Mouse (Mus musculus) heart, embryonic 10.5 days (tissue): ENCODE data around the gene Il17ra. TPM values are rescaled to one million over a fixed set of nuclear protein-coding genes. Genes with fewer than 3 reads are reported as not detected.

Source experiments
- DNase-seq: peaks from one replicate; pipeline ENCODE4 v3.0.0-alpha.2; 2017; ENCODE audit warnings: low spot score
- H3K27ac ChIP-seq: fragments of 300-500 bp; sonication (generic); 2 replicates; pipeline ENCODE4 v1.5.1; 2016; ENCODE audit warnings: mild to moderate bottlenecking
- H3K27me3 ChIP-seq: fragments of 300-500 bp; sonication (generic); 2 replicates; pipeline ENCODE4 v1.6.1; 2016; ENCODE audit warnings: mild to moderate bottlenecking; ENCODE audit not compliant: poor library complexity, insufficient read depth, severe bottlenecking
- H3K36me3 ChIP-seq: fragments of 300-500 bp; sonication (generic); 2 replicates; pipeline ENCODE4 v1.6.1; 2016; ENCODE audit warnings: mild to moderate bottlenecking, moderate library complexity
- H3K4me1 ChIP-seq: fragments of 300-500 bp; sonication (generic); 2 replicates; pipeline ENCODE4 v1.6.1; 2016; ENCODE audit warnings: mild to moderate bottlenecking
- H3K4me3 ChIP-seq: fragments of 300-500 bp; sonication (generic); 2 replicates; pipeline ENCODE4 v1.5.1; 2016; ENCODE audit warnings: mild to moderate bottlenecking, moderate library complexity
- H3K9me3 ChIP-seq: fragments of 300-500 bp; sonication (generic); 2 replicates; pipeline ENCODE4 v1.6.1; 2016; ENCODE audit warnings: mild to moderate bottlenecking, moderate library complexity
- WGBS: fragments of 180-500 bp; shearing (Covaris S2); methylation state at CpG from one replicate; pipeline ENCODE4 v1.1.7; 2016; 5-methylcytosine and 5-hydroxymethylcytosine counted together
- polyA plus RNA-seq: library from polyadenylated mRNA; unstranded; fragments of >200 nt; fragmentation: Nextera tagmentation; extraction: Ambion mirVana; gene quantifications from 2 replicates; pipeline ENCODE4 v1.2.1, GENCODE M21; 2016

Gene Il17ra
- polyA plus RNA-seq, 1 experiment from 2014 or later: 4.6 TPM

DNA sequence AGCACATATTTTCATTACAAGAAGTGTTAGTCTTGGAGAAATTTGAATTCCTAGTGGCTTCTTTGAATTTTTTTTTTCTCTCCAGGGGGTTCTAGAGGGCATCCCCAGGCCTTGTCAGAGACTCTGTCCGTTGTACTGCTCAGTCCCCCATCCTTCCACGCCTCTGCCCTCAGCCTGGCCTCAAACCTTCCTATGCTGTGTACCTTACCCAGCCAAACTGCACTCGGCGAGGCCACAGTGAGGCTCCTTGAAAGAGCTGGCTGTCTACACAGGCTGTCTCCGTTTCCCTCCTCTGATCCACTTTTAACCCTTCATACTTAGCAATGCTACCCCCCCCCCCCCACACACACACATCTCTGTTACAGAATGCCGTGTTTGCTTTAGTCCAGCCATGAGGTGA lies 796 bp upstream of the Il17ra start:
- H3K27me3 ChIP-seq: peaks cover 58% of the 10 kb centered on the region
- H3K27ac ChIP-seq: no peak overlapping the region
- WGBS: 50% methylated on average over 6 of the region's 6 CpGs
- H3K36me3 ChIP-seq: no peaks in the 10 kb centered on the region
- H3K4me1 ChIP-seq: peaks cover 16% of the 10 kb centered on the region
- H3K9me3 ChIP-seq: no peaks in the 10 kb centered on the region
- DNase-seq: no peak
- H3K4me3 ChIP-seq: no peak overlapping the region

DNA sequence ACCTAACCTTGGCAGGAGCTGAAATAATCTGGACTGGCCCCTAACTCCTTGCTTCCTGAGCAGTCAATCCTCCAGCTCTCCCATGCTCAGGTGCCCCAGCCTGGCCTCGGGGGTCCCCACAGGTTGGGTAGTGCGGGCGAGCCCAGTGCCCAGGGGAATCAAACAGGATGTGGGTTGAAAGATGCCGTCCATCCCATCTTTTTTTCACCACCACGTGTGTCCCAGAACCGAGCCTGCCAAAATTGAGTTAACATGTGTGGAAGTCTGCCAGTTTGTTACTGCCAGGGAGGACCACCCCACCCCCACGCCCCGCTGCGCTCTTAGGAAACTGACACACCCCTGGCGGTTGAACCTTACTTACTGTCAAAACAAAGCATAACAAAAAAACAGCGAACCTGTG lies 837 bp downstream of the Il17ra start:
- peak overlapping the region; percentile 82; the same call in 1 of the 2 replicates for H3K27ac ChIP-seq
- DNase-seq: no peak
- H3K4me1 ChIP-seq: peaks cover 16% of the 10 kb centered on the region
- peak overlapping the region; percentile 76 for H3K4me3 ChIP-seq
- no peaks in the 10 kb centered on the region for H3K36me3 ChIP-seq
- H3K9me3 ChIP-seq: no peaks in the 10 kb centered on the region
- H3K27me3 ChIP-seq: peaks cover 54% of the 10 kb centered on the region
- 5% methylated on average over 11 of the region's 11 CpGs for WGBS

DNA sequence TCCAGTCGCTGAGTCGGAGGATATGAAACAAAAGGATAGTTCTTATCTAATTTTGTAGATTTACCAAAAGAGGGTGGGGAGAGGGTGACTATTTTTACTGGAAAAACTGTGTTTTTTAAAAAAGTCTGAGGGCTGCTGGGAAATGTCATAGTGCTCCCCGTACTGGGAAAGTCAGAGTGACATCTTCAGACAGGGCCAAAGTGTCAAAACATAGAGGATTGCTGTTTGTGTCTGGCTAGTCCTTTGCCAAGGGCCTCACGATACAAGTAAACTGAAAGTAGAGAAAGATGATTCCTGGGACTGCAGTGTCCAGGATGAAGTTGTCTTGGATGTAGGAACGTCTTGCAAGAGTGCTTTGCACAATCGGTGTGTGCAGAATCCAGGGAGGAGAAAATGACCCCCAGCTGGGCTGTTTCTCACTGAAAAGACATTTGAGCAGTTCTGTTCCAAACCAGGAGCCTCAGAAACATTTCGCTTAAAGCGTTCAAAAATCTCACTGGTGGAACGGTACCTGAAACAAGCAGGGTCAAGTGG lies 1.4 kb downstream of the Il17ra start:
- Histone ChIP-seq H3K4me1 (peaks cover 17% of the 10 kb centered on the region), H3K9me3 (no peaks in the 10 kb centered on the region), H3K27ac (no peak overlapping the region), H3K27me3 (peaks cover 52% of the 10 kb centered on the region), H3K36me3 (no peaks in the 10 kb centered on the region), H3K4me3 (peak overlapping the region; percentile 76)
- 54% methylated on average over 9 of the region's 9 CpGs for WGBS
- no peak for DNase-seq

DNA sequence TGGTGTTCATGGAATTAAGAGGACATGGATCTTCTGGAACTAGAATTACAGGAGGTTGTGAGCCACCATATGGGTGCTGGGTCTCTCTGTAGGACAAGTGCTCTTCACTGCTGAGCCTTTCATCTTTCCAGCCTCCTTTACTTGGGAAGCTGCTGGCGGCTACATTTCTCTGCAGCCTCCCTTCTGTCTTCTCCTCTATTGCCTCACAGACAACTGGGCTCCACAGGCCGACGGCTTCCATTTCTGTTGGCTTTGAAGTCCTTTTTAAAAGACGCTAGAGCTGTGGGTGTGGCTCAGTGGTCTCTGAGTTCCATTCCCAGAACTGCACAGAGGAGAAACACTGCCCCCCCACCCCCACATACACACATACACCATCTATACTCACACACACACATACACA lies 2.3 kb downstream of the Il17ra start:
- Histone ChIP-seq H3K9me3 (no peaks in the 10 kb centered on the region), H3K27ac (no peak overlapping the region), H3K36me3 (no peaks in the 10 kb centered on the region), H3K4me1 (peaks cover 26% of the 10 kb centered on the region), H3K27me3 (peaks cover 50% of the 10 kb centered on the region), H3K4me3 (no peak overlapping the region)
- no peak for DNase-seq
- WGBS: 60% methylated on average over 4 of the region's 4 CpGs

DNA sequence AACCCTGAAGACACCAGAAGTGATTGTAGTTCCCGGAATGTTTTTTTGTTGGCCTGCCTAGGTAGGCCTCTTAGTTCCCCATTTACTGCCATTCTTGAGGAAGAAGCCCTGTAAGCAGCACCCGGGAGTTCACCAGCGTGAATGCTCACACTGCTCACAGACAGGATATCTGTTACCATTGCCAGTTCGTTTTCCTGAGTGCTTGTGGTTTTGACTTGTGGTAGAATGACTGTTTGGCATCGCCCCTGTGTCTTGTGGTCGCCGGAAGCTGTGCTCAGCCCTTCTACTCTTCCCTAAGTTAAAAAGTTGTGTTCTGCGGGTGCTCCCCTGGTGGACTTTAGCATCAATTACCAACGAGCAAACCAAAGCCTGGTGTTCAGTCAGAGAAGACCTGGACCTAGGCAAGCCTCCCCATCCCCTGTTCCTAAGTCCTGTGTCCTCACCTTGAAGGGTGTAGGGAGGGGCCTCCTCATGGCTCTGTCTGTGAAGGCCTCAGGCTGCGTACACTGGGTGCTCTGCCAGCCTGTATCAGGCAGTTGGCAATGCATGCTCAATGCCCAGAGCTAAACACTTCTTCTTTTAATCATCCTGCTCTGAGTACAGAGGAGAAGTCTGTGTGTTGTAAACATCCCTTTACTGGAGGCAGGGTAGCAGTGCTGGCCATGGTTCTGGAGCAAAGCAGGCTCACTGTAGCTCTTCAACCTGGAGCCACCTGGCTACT lies 3.7 kb downstream of the Il17ra start:
- H3K9me3 ChIP-seq: no peaks in the 10 kb centered on the region
- 77% methylated on average over 10 of the region's 10 CpGs for WGBS
- peaks cover 37% of the 10 kb centered on the region for H3K27me3 ChIP-seq
- H3K36me3 ChIP-seq: no peaks in the 10 kb centered on the region
- H3K4me3 ChIP-seq: no peak overlapping the region
- DNase-seq: no peak
- H3K27ac ChIP-seq: no peak overlapping the region
- peaks cover 33% of the 10 kb centered on the region for H3K4me1 ChIP-seq

DNA sequence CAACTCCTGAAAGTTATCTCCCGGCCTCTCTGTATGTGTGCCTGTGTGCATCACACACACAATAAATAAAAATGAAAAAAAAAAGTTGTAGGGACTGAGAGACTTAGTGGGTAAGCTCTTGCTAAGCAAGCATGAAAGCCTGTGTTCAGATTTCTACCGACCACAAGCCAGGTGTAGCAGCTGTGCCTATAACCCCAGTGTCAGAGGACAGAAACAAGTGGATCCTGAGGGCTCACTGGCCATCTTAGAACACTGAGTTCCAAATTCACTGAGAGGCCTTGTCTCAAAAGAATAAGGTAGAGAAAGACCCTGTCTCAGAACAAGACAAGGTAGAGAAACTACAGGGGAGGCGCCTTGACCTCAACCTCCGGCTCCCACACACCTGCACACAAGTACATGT lies 5.2 kb downstream of the Il17ra start:
- H3K9me3 ChIP-seq: no peaks in the 10 kb centered on the region
- DNase-seq: no peak
- 91% methylated on average over 4 of the region's 4 CpGs for whole genome bisulfite sequencing
- no peak overlapping the region for H3K4me3 ChIP-seq
- no peak overlapping the region for H3K27ac ChIP-seq
- H3K4me1 ChIP-seq: peaks cover 44% of the 10 kb centered on the region
- peaks cover 22% of the 10 kb centered on the region for H3K27me3 ChIP-seq
- H3K36me3 ChIP-seq: no peaks in the 10 kb centered on the region

DNA sequence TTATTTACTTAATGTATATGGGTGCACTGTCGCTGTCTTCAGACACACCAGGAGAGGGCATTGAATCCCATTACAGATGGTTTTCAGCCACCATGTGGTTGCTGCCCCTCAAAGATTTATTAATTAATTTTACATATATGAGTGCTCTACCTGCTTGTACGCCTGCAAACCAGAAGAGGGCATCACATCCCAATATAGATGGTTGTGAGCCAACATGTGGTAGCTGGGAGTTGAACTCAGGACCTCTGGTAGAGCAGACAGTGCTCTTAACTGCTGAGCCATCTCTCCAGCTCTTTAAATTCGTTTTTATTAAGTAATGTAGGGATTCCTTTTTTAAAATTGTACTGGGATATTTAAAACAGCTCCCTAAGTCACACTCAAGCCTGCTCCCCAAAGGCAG lies 6.2 kb downstream of the Il17ra start:
- Histone ChIP-seq H3K27ac (no peak overlapping the region), H3K27me3 (peaks cover 12% of the 10 kb centered on the region), H3K4me1 (peaks cover 39% of the 10 kb centered on the region), H3K9me3 (no peaks in the 10 kb centered on the region), H3K4me3 (no peak overlapping the region), H3K36me3 (no peaks in the 10 kb centered on the region)
- DNase-seq: no peak
- 64% methylated on average over 3 of the region's 3 CpGs for WGBS

DNA sequence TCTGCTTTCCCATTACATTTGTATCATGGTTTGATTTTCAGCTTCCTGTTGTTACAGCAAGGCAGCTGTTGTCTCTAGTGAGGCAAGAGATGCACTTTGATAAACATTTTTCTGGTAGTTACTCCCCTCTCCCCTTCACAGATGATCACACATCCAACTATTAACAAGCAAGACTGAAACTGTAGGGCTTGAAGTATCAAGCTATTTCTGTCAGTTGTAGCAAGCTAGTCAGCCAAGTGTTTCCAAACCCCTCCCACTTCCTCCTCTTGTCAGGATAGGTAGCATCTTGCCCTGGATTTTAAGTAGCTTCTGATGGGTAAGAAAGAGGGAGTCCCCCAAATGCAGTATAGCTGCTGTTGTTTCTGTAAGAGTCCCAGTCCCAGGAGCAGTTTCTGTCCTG lies 6.7 kb downstream of the Il17ra start:
- no peaks in the 10 kb centered on the region for H3K9me3 ChIP-seq
- no peak overlapping the region for H3K27ac ChIP-seq
- H3K27me3 ChIP-seq: peaks cover 8% of the 10 kb centered on the region
- DNase-seq: no peak
- H3K36me3 ChIP-seq: no peaks in the 10 kb centered on the region
- H3K4me3 ChIP-seq: no peak overlapping the region
- H3K4me1 ChIP-seq: peaks cover 38% of the 10 kb centered on the region

DNA sequence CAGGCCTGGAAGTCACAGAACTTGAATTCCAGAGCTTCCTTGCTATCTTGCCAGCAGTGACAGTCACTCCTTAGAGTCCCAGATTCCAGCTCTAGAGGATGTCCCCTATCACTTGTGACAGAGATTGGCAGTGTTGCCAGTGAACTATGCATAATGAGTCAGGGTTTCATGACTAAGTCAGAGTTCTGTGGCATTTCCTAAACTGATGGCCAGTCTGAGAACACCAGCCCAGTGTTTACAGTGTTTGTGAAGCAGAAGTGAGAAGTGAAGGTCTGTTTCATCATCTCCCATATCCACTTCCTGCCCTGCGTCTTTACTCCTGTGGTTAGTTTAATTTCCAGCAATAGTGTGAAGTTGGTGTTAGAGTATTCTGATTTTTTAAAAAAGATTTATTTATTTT lies 7.6 kb downstream of the Il17ra start:
- no peak overlapping the region for H3K4me3 ChIP-seq
- no peaks in the 10 kb centered on the region for H3K9me3 ChIP-seq
- H3K36me3 ChIP-seq: no peaks in the 10 kb centered on the region
- no peak for DNase-seq
- H3K4me1 ChIP-seq: peaks cover 38% of the 10 kb centered on the region
- H3K27me3 ChIP-seq: peaks cover 3% of the 10 kb centered on the region; the same call in 1 of the 2 replicates
- H3K27ac ChIP-seq: peak overlapping the region; percentile 57
- WGBS: 68% methylated on average over 1 of the region's 1 CpGs

DNA sequence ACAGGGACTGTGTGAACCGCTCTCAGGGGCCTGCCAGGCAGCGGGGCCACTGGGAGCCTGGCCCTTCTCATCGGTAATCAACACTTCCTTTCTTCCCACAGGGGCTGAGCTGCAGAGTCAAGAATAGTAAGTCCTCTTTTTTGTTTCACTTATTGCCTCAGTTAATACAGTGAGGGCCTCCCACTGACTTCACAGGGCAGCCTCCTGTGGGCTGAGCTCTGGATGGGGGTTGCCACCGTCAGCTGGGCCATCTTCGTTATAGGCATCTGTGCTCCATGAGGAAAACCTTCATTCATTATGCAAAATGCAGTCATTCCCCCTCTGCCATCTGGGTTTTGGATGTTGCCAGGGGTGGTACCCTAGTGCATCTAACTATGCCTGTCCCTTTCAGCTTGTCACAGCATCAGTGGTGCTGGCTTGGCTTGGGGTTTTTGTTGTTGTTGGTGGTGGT lies 9.0 kb downstream of the Il17ra start:
- Histone ChIP-seq H3K9me3 (no peaks in the 10 kb centered on the region), H3K27me3 (0 out of 2 replicates have a peak, but pooled peaks cover 3% of the 10 kb centered on the region), H3K4me1 (peaks cover 38% of the 10 kb centered on the region), H3K4me3 (0 out of 2 replicates have a peak overlapping the region, but pooled peaks have one; percentile 10), H3K27ac (peak overlapping the region; percentile 63), H3K36me3 (no peaks in the 10 kb centered on the region)
- DNase-seq: no peak
- 5% methylated on average over 5 of the region's 5 CpGs for WGBS

DNA sequence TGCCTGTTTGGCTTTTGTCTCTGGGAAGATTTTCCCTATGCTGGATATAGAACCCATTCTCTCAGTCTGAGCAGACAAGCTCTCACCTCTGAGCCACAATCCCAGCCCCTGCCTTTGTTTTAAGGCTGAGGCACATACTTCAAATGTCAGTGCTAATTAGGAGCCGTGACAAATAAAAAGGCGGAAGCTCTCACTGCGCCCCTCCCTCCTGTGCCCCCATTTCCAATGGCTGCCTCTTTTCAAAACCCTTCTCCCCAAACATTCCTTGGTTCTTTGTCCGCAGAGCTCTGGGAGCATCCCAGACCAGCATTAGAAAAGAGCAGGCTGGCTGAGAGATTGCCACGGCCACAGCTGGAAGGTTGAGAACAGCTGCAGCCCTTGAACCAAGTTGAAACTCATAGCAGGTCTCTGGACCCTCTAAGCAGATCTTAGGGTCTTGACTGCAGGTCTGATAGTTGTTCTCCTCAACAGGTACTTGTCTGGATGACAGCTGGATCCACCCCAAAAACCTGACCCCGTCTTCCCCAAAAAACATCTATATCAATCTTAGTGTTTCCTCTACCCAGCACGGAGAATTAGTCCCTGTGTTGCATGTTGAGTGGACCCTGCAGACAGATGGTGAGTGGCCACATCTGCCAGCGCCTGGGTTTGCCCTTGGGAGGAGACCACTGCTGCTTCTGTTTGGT lies 9.6 kb downstream of the Il17ra start:
- H3K36me3 ChIP-seq: no peaks in the 10 kb centered on the region
- 33% methylated on average over 8 of the region's 8 CpGs for WGBS
- peak overlapping the region; percentile 63 for H3K27ac ChIP-seq
- H3K4me1 ChIP-seq: peaks cover 38% of the 10 kb centered on the region
- H3K9me3 ChIP-seq: no peaks in the 10 kb centered on the region
- no peak for DNase-seq
- H3K4me3 ChIP-seq: no peak overlapping the region
- H3K27me3 ChIP-seq: 0 out of 2 replicates have a peak, but pooled peaks cover 3% of the 10 kb centered on the region

DNA sequence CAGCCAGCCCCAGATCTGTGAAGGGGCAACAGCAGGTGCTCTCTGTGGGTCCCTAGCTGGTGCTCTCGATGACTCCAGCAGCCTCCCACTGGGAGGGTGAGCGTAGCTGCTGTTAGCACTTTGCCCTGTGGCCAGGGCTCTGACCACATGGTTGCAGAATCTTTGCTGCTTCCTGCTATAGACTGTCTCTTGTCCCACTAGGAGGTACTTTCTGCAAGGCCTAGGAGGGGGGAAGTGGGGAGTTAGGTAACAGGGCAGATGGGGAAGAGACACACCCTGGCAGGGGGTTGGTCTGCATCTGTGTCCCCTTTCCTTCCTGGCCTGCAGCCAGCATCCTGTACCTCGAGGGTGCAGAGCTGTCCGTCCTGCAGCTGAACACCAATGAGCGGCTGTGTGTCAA lies 10.4 kb downstream of the Il17ra start:
- peak overlapping the region; percentile 6; the same call in 1 of the 2 replicates for H3K27ac ChIP-seq
- H3K4me3 ChIP-seq: no peak overlapping the region
- DNase-seq: no peak
- 0 out of 2 replicates have a peak, but pooled peaks cover 3% of the 10 kb centered on the region for H3K27me3 ChIP-seq
- 37% methylated on average over 5 of the region's 5 CpGs for WGBS
- H3K36me3 ChIP-seq: no peaks in the 10 kb centered on the region
- H3K9me3 ChIP-seq: no peaks in the 10 kb centered on the region
- peaks cover 38% of the 10 kb centered on the region for H3K4me1 ChIP-seq

DNA sequence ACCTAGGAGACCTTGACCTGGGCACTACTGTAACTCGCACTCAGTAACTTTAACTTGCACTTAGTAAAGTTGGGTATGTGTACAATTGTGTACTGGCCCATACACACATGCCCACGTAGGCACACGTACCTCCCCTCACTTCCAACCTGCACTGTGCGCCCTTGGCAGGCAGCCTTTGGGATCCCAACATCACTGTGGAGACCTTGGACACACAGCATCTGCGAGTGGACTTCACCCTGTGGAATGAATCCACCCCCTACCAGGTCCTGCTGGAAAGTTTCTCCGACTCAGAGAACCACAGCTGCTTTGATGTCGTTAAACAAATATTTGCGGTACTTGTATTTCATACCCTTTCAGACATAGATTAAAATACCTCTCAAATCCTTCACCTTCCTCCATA lies 12.2 kb downstream of the Il17ra start:
- no peak for DNase-seq
- H3K4me3 ChIP-seq: no peak overlapping the region
- no peaks in the 10 kb centered on the region for H3K36me3 ChIP-seq
- no peaks in the 10 kb centered on the region for H3K9me3 ChIP-seq
- 85% methylated on average over 8 of the region's 8 CpGs for WGBS
- H3K27ac ChIP-seq: no peak overlapping the region
- 0 out of 2 replicates have a peak, but pooled peaks cover 3% of the 10 kb centered on the region for H3K27me3 ChIP-seq
- peaks cover 28% of the 10 kb centered on the region for H3K4me1 ChIP-seq
